Mouse (Mus musculus): ENCODE data around the gene Retnlb. TPM values are rescaled to one million over a fixed set of nuclear protein-coding genes. Genes with fewer than 3 reads are reported as not detected.
"Not testable (repeated sequence)": the region's sequence is repeated elsewhere in the genome, so short reads cannot be mapped to it uniquely, and the experiment has no call there.

Gene Retnlb
- polyA plus RNA-seq, 1 experiment from 2014 or later = not detected

GRCm38 (mm10) chr16:48826474-48826873, 9.8 kb downstream of the Retnlb start:
- 90% methylated on average over 3 of the region's 3 CpGs for WGBS
- Histone ChIP-seq H3K36me3 (replicated peaks) (no peaks in the 10 kb centered on the region), H3K27me3 (ENCODE audit: poor library complexity, severe bottlenecking) (no peaks in the 10 kb centered on the region), H3K27ac (no peak overlapping the region), H3K4me3 (no peak overlapping the region), H3K4me1 (no peaks in the 10 kb centered on the region), H3K9me3 (no peaks in the 10 kb centered on the region)
- no peak for DNase-seq (ENCODE audit: extremely low spot score, low spot score)

- no peaks in the 10 kb centered on the region for H3K4me1 ChIP-seq
- no peaks in the 10 kb centered on the region for H3K36me3 ChIP-seq (replicated peaks)
- H3K4me3 ChIP-seq = no peak overlapping the region
- no peak for DNase-seq (ENCODE audit: extremely low spot score, low spot score)
- 68% methylated on average over 1 of the region's 1 CpGs for WGBS
- no peaks in the 10 kb centered on the region for H3K9me3 ChIP-seq
- H3K27ac ChIP-seq = no peak overlapping the region
- no peaks in the 10 kb centered on the region for H3K27me3 ChIP-seq (ENCODE audit: poor library complexity, severe bottlenecking)
Measured at GRCm38 (mm10) chr16:48827625-48828024, 11.0 kb downstream of the Retnlb start.

- H3K36me3 ChIP-seq (replicated peaks) = no peaks in the 10 kb centered on the region
- H3K27me3 ChIP-seq (ENCODE audit: poor library complexity, severe bottlenecking) = no peaks in the 10 kb centered on the region
- no peaks in the 10 kb centered on the region for H3K9me3 ChIP-seq
- H3K4me1 ChIP-seq = no peaks in the 10 kb centered on the region
- H3K27ac ChIP-seq = no peak overlapping the region
- H3K4me3 ChIP-seq = no peak overlapping the region
- WGBS = 95% methylated on average over 4 of the region's 4 CpGs
- DNase-seq (ENCODE audit: extremely low spot score, low spot score) = no peak
Measured at GRCm38 (mm10) chr16:48829060-48829459, 12.4 kb downstream of the Retnlb start.

GRCm38 (mm10) chr16:48832055-48832454, 15.4 kb downstream of the Retnlb start:
- Histone ChIP-seq H3K27me3 (ENCODE audit: poor library complexity, severe bottlenecking) (no peaks in the 10 kb centered on the region), H3K4me3 (no peak overlapping the region), H3K9me3 (no peaks in the 10 kb centered on the region), H3K27ac (no peak overlapping the region), H3K4me1 (no peaks in the 10 kb centered on the region), H3K36me3 (replicated peaks) (no peaks in the 10 kb centered on the region)
- WGBS = 90% methylated on average over 8 of the region's 8 CpGs
- DNase-seq (ENCODE audit: extremely low spot score, low spot score) = no peak

GRCm38 (mm10) chr16:48833626-48834025, 17.0 kb downstream of the Retnlb start:
- H3K27me3 ChIP-seq (ENCODE audit: poor library complexity, severe bottlenecking); H3K4me3 ChIP-seq; DNase-seq (ENCODE audit: extremely low spot score, low spot score); H3K9me3 ChIP-seq; H3K27ac ChIP-seq; H3K4me1 ChIP-seq; H3K36me3 ChIP-seq (replicated peaks): not testable (repeated sequence)
- WGBS = 77% methylated on average over 1 of the region's 1 CpGs

- WGBS = 91% methylated on average over 3 of the region's 3 CpGs
- H3K4me1 ChIP-seq = no peaks in the 10 kb centered on the region
- H3K9me3 ChIP-seq = no peaks in the 10 kb centered on the region
- no peak within 1 kb of the TSS for H3K4me3 ChIP-seq
- H3K36me3 ChIP-seq (replicated peaks) = no peaks in the 10 kb centered on the region
- H3K27me3 ChIP-seq (ENCODE audit: poor library complexity, severe bottlenecking) = no peaks in the 10 kb centered on the region
- DNase-seq (ENCODE audit: extremely low spot score, low spot score) = no peak
- H3K27ac ChIP-seq = no peak within 1 kb of the TSS
Measured at GRCm38 (mm10) chr16:48842266-48842665, 25.6 kb downstream of the Retnlb start, which contains the start of gene Retnla. TSS of gene Retnla (plus strand) at chr16:48842551.

- no peaks in the 10 kb centered on the region for H3K4me1 ChIP-seq
- H3K36me3 ChIP-seq (replicated peaks) = no peaks in the 10 kb centered on the region
- H3K27me3 ChIP-seq (ENCODE audit: poor library complexity, severe bottlenecking) = no peaks in the 10 kb centered on the region
- no peaks in the 10 kb centered on the region for H3K9me3 ChIP-seq
- no peak for DNase-seq (ENCODE audit: extremely low spot score, low spot score)
- WGBS = 90% methylated on average over 4 of the region's 4 CpGs
- no peak overlapping the region for H3K4me3 ChIP-seq
- no peak overlapping the region for H3K27ac ChIP-seq
Measured at GRCm38 (mm10) chr16:48843671-48844386, 27.2 kb downstream of the Retnlb start.

- DNase-seq (ENCODE audit: extremely low spot score, low spot score); H3K9me3 ChIP-seq; H3K27me3 ChIP-seq (ENCODE audit: poor library complexity, severe bottlenecking); H3K36me3 ChIP-seq (replicated peaks); H3K4me1 ChIP-seq; H3K27ac ChIP-seq; H3K4me3 ChIP-seq: not testable (repeated sequence)
- WGBS = 92% methylated on average over 1 of the region's 1 CpGs
Measured at GRCm38 (mm10) chr16:48865004-48865403, 48.3 kb downstream of the Retnlb start.

- WGBS = 82% methylated on average over 2 of the region's 2 CpGs
- DNase-seq (ENCODE audit: extremely low spot score, low spot score) = no peak
- no peaks in the 10 kb centered on the region for H3K36me3 ChIP-seq (replicated peaks)
Measured at GRCm38 (mm10) chr16:48867690-48868089, 51.0 kb downstream of the Retnlb start.

More at GRCm38 (mm10) chr16:48867690-48868089, 51.0 kb downstream of the Retnlb start:
- H3K4me3 ChIP-seq = no peak overlapping the region
- H3K27me3 ChIP-seq (ENCODE audit: poor library complexity, severe bottlenecking) = no peaks in the 10 kb centered on the region
- H3K4me1 ChIP-seq = no peaks in the 10 kb centered on the region
- no peaks in the 10 kb centered on the region for H3K9me3 ChIP-seq
- no peak overlapping the region for H3K27ac ChIP-seq

Other genes starting within 250 kb of the Retnlb start
- gene Trat1, start 44.8 kb upstream of the Retnlb start, polyA plus RNA-seq (2016; fragmentation: Nextera tagmentation; extraction: Ambion mirVana) = not detected in 2 replicates
- not detected in 2 replicates for gene Retnla, start 25.7 kb downstream of the Retnlb start, polyA plus RNA-seq (2016; fragmentation: Nextera tagmentation; extraction: Ambion mirVana)
- gene Retnlg, start 55.8 kb downstream of the Retnlb start, polyA plus RNA-seq (2016; fragmentation: Nextera tagmentation; extraction: Ambion mirVana) = not detected in 2 replicates
- 36.0 and 40.0 TPM in 2 replicates for gene Dzip3, start 177.3 kb downstream of the Retnlb start, polyA plus RNA-seq (2016; fragmentation: Nextera tagmentation; extraction: Ambion mirVana)
- 49.4 and 50.7 TPM in 2 replicates for gene Cip2a, start 177.3 kb downstream of the Retnlb start, polyA plus RNA-seq (2016; fragmentation: Nextera tagmentation; extraction: Ambion mirVana)
- not detected in 2 replicates for gene Myh15, start 240.6 kb downstream of the Retnlb start, polyA plus RNA-seq (2016; fragmentation: Nextera tagmentation; extraction: Ambion mirVana)